Mouse (Mus musculus) WW6 (cell line): ENCODE data around the gene Atp9a.

Source experiments
- DNase-seq: peaks from one replicate; pipeline ENCODE4 v3.0.0-alpha.2; 2013; ENCODE audit warnings: low read depth, low spot score

The Atp9a gene

DNA sequence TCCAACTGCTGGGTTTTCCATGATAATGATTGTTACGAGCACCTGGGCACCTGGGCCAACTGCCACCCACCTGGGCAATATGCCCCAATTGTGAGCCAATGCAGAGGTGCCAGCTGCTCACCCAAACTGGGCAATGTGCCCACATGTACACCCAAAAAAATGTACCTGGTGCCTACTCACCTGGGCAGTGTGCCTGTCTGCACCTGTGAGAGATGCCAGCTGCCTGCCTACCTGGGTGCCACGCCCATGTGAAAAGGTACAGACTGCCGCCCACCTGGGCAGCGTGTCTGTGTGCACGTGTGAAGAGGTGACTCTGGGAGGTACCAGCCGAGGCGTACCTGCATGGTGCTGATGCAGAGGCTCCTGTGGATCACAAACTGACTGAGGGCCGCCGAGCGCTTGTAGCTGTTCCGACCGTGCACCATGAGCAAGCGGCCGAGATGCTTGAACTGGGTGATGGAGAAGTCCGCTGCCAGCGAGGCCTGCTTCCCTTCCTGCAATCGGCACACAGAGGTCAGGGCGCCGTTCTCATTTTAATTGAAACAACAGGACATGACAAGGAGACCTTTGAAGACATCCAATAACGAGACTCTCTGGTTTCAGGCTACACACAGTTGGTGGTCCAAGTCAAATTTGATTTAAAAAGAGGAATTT, 98.6 kb downstream of the Atp9a start:
- no peak for DNase-seq

DNA sequence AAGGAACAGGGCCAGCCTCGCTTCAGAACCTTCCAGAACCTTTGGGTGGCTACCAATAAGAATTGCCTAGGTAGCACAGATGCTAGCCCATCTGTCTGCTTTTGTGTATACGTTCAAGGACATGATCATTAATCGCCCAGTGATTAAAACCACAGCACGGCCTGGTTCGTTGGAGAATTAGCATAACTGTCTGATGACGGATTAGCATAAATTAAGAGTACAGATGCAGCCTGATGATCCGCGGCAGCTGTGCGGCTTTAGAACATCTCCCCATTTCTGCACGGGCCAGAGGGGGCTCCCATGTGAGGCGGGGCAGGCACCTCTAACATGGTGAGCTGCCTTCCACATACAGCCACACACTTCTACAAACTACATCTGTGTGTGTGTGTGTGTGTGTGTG, 100.0 kb downstream of the Atp9a start:
- no peak for DNase-seq

DNA sequence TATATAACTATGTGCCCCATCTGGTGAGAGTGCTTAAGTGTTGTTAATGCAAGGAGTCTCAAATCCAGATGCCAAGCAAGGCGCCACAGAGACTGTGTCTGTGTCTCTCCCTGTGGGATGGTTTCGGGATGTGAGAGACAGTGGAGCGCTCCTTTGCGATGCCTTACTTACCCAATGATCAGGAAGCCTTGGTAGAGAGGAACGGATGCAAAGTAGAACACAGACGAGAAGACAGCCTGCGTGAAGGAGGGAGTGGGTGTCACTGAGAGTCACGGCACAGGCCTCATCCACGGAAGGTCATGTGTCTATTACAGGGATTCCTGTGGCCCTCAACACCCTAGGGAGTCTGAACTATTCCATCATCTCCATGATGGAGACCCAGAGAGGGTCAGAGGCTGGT, 101.7 kb downstream of the Atp9a start:
- no peak for DNase-seq

DNA sequence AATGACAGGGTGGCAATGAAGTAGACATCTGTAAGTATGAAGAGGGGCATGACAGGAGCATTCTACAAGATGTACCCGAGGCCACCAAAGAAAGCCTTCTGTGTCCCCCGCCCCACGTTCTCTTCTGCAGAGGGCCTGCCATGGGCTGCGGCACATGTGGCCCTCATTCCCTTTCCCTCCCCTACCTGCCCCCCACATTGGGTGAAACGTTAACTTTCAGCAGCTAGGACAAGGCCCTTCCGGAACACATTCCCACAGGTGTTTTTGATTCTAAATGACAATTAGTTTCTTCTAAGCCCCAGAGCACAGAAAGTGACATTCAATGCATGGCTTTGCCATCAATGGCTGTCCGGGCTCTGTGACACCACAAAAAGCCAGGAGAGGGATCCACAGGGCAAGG, 107.3 kb downstream of the Atp9a start:
- no peak for DNase-seq

DNA sequence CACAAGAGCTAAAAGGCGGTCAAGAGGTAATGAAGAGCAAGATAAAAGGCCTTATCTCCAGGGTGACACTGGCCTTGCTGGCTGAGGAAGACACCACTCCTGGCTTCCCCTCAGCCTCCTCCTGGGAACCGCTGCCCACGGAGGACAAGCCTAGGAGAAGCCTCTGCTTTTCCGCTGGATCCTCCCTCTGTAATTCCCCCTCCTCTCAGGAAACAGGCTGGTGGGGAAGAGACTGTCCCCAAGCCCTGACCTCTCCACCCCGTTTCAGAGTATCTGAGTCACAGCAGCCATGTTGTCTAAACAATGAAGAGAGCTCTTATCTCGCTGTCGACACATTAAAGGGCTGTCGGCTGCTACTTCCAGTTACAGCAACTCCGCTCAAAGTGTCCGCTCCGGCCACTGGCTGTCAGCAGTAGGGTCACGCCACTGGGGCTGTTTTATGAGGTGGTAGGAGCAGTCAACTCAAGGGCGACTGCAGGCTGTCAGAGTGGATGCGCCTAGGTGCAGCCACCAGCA, 108.8 kb downstream of the Atp9a start:
- no peak for DNase-seq

DNA sequence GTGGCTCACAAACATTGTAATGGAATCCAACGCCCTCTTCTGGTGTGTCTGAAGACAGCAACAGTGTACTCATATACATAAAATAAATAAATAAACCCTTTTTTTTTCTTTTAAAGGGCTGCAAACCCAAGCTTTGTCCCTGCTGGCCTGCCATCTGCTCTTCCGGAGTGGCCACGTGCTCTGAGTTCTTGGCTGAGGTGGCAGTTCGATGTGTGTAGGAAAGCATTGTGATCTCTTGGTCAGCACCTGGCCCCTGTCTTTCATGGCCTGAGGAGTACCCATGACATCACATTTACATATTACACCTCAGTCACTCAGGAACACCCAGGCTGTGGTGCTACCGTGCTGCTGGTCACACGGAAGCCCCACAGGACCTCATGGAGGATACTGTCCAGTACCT, 109.7 kb downstream of the Atp9a start:
- no peak for DNase-seq

DNA sequence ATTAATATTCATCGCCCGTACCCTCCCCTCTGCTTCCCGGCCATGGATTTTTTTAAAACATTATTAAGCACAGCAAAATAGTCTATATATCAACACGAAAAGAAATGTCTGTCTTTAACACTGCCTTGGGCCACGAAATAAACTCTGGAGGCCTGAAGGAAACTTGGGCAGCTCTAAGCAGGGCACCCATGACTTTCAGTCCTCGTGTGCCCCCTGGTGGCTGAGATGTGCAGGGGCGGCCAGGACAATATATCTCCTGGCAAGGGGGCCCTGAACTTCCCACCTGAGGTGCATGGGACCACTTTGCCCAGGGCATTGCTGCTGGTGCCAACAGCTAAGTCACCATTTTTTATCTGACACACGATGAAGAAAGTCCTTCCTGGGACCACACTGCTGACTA, 113.4 kb downstream of the Atp9a start:
- peak; percentile 28 for DNase-seq

DNA sequence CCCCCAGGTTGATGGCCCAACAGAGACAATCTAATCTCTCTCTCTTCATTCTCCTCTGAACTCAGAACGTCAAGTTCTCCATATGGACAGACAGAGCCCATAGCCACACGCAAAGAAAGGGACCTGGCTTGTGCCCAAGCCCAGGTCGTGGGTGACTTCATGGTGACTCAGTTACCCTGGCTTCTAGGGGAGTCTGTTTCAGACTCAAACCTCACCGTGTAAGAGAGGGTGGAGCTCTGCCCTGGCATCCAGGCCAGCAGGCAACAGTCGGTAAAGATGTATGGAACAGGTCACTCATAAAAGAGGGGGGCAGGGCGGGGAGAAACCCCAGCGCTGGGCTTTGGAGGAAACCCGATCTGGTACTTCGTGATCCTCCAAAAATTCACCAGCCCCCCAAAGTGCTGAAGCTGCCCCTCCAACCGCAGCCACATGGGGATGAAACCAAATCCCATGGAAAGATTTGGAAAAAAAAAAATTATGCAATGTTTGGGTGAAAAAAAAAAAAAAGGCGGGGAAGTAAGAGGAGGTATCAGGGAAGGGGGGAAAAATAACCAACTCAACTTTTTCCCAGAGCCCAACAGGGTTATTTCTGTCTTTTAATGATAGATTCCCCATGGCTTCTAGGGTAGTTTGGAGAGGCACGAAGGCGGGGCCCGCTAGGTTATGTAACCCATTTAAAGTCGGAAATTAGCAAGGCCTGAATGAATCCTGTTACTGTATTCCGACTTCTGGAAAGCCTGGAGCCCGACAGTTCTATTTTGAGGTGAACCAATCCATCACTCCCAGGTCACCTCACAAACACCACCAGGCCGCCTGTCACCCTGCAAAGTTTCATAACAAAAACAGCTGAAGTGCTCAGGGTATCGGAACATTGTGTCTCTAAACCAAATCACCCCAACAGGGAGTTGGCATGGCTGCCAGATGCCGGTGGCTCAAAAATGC, 114.1 kb downstream of the Atp9a start:
- DNase-seq, result no peak

DNA sequence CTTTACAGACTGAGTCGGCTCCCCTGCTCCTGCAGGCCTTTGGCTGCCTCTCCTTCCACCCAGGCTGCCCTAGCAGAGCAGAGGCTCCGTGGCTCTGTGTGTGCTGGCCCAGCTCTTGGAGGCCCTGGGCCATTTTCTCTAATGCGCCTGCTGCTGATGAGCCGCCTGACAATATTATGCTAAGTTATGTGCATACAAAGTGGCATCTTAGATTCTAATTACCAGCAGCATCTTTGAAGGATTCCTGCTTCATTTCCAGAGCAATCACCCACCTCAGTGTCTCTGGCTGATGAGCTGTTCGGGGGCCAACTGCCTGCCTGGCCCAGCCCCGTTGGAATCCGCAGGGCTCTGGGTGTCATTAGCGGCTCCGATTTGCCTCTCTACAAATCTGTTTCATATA, 115.8 kb downstream of the Atp9a start:
- no peak for DNase-seq

DNA sequence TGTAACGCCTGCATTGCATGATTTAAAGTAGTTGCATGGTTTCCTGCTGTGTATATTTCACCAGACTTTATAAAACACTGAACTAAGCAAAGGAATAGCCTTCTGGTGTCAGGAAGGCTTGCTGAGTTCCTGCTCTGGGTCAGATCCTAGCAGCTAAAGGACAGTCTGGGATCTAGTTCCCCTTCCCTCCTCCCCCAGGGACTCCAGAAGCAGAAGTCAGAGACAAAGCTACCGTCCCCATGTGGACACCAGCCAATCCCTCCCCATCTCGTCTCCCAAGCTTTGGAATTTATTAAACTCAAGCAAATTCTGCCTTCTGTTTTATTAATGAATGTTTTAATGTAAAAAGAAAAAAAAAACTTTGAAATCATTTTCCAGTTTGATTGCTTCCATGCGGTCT, 117.1 kb downstream of the Atp9a start:
- DNase-seq, result no peak

DNA sequence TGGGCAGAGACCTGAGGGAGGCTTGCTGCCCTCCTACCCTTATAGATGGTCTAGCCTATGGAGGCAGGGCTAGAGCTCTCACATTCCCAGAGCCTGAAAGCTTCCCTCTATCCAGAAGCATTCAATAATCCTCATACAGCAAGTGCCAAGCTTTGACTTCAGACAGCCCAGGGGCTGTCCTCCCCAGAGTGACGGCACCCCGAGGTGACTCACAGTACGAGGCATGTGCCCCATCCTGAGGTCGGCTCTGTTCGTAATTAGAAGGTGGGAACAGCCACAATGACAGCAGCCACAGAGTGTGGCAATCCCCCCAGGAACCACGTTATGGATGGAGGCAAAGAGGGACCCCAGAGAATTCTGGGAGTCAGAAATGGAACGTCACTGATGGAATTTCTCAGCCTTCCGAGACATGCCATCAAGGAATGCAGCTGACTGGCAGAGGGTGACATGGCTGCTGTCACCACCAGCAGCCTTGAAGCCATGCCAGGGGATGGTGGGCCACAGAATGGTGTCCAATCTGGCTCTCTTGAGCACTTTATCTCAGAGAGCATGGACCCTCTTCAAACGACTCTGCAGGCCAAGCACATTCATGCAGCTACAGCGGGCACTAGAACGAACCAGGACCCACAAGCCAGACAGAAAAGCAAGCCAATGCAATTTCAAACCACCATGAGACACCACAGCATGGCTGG, 121.0 kb downstream of the Atp9a start:
- no peak for DNase-seq

DNA sequence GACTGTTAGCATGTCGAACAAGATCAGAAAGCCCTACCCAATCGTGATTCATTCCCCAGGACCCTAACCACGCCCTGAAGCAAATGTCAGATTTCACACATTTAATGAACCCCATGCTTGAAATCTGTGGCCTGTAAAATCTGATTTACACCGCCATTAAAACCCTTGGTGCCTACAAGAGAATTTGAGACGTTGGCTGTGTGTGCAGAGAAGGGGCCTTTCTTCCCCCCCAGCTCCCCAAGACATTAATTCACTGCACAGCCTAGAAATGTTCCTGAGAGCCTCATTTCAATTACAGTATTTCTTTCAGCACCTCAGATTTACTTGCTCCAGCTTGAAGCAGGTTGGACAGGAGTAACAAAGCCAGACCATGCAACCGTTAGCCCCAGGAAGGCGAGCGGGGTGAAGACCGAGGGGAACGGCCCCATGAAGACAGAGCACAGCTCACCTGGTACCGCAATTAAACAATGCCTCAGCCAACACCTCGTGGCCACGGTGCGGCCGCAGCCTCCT, 123.9 kb downstream of the Atp9a start:
- no peak for DNase-seq

DNA sequence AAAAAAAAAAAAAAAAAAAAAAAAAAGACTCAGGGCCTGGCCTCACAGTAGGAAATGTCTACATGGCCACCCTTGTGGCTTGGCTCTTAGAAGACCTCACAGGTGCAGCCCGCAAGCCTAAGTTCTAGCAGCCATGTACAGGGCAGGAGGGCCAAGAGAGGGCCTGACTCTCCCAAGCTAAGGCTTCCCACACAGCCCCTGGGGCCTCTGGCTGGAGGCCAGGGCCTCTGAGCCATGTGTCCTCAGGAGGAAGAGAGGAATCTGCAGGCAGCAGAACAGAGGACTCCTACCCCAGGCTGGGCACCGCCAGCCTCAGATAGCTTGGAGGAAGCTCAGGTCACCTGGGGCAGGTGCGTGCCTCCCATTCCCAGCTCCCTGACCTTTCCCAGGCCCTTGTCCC, 127.0 kb downstream of the Atp9a start:
- DNase-seq, result no peak

DNA sequence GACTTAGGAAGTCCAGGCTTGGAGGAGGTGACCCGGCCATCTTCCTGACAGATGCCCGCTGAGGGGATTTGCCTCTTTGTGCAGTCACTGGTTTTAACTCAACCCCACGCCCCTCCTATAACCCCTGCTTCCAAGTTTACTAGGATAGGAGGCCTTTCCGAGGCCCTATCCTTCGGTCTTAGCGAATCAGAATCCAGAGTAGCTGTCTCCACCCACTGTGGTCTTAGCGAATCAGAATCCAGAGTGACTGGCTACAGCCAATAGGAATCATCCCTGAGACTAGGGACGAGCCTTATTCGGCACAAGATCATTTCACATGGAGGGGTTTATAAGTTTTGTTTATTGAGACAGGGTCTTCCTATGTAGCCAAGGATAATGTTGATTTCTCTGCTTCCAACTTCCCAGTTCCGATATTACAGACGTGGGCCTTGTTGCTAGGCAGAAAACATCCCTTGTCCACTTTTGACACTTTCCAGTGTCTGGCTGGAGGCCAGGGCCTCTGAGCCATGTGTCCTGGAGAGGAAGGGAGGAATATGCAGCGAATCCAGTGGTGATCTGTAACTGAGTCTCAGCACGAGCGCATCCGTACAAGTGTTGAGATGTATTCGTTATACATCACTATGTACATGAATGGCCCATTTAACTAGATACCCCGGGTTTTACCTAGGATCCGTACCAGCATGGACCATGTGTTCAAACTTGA, 127.9 kb downstream of the Atp9a start:
- DNase-seq, result no peak

DNA sequence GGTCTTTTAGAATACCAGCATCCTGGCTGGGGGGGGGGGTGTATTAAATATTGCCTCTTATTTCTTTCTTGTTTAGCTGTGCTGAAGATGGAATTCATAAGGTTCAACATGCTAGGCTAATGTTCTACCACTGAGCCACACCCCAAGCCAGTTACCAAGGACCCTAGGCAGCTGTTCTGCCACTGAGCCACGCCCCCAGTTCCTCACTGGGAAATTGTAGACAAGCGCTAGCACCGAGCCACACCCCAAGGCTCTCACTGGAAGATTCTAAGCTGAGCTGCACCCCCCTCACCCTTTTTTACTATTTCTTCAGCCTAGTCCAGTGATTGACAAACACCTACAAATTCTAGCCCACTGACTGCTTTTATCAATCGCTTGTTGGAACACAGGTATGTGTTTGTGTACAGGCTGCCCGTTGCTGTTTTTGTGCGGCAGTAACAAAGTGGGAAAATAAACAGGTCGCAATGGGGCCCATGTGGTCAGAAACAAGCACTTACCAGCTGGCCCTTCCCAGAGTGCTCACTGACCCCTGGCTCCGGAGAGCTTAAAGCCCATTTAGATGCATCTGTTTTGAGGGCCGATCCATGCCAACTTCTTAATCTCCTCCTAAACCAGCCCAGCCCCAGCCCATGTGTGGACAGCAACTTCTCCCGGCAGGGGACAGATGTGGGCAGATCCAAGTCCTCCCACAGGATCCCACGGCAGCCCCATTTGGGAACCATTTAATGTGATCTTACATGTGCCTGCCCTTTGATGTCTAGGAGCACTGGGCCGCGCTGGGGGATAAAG, 128.9 kb downstream of the Atp9a start:
- no peak for DNase-seq

DNA sequence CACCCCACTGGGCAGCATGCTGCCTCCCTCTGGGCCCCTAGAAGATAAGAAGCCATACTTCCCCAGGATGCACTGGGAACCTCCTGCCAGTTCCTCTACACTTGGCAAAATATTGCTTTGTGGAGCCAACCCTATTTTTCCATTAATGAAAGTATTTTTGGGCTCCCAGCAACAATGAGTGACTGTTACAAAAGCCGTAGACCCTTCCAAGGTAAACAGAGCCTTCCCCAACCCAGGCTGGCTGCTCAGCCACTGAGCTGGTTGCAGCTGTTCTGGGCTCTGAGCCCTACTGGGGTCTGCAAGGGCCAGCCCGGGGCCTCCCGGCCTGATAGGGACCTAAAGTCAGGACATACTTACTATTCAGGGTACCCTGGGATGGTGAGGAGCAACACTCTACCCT, 131.3 kb downstream of the Atp9a start:
- DNase-seq, result no peak

DNA sequence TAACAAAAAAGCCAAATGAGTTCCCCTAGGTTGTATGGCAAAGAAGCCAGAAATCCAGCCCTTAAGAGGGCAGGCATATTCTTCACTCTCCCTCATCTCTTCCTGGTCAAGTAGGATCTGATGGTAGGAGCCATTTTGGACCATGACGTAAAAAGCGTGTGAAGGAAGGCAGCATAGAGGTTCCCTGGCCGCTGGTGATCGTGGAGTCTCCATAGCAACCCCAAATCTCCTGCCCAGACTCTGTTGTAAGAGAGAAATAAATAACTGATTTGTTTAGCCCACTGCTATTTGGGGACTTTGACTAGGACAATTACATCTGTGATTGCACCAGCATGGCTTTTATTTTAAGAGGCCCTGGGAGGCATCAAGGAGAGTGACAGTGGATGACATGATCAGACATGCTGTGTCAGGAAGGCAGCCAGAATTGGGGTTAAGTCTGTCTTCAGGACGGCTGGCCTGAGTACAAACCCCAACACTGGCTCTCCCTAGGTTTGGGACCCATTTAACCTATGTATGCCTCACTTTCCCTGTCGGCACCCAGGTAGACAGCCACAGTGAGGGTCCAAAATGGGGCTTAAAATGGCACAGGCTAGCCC, 132.5 kb downstream of the Atp9a start:
- DNase-seq, result no peak

DNA sequence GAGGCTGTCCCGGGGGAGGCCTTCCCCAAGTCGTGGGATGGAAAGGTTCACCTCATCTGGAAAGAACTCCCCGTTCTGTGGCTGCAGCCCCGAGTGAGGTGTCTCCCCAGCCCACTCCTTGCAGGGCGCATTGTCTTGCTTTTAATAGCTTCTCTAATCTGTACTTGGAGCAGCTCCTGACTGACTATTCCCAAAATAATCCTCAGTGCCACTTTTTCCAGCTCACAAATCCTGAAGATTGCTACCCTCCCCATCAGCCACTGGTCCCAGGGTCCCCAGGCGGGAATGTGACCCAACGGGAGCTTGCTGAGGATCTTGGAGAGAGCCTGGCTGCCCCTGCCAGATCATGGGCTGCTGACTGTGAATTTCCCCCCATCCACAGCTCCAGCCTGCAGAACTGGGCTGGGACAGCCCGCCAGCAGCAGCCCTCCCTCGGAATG, 134.1 kb downstream of the Atp9a start:
- DNase-seq, result no peak

DNA sequence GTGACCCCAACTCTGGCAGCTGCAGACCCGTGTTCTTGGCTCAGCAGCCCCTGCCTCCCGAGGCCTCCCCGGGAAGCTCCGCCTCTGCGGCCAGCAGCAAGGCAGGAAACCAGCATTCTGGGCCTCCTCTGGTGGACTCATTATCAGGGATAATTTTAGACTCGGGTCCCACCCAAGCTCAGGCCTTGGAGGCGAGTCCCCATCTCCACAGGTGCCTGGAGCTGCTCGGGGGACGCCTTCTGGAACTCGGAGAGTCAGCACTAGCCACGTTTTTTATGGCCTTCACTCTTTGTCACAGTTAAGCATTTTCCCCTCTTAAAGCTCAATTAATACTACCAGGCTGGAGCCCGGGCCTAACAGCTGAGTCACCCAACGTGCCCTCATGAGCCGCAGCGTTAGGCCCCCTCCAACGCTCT, 137.5 kb downstream of the Atp9a start:
- no peak for DNase-seq

DNA sequence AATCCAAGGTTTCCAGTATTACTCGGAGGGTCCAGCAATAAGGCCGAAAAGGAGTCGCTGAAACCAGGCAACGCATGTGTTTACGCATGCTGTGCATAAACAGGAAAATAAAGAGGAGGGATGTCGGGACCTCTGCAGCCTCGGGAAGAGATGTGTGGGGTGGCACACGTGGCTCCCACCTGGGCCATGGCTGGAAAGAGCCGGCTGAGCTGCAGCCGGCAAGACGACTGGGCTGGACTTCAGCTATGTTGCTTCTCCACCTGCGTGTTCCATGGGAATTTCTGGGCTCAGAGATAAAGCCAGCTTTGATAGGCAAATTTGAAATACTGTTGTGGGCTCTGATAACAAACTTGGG, 139.8 kb downstream of the Atp9a start:
- DNase-seq, result no peak
